Mouse (Mus musculus): Measurements from ENCODE around the gene Trp53rkb. TPM values are rescaled to one million over a fixed set of nuclear protein-coding genes. Genes with fewer than 3 reads are reported as not detected.
A peak's percentile ranks its signal among the peaks of the same experiment; 100 is the strongest.

Gene Trp53rkb
- total RNA-seq, 2 experiments from 2014 or later: 2.5 TPM; not detected in 1

DNA sequence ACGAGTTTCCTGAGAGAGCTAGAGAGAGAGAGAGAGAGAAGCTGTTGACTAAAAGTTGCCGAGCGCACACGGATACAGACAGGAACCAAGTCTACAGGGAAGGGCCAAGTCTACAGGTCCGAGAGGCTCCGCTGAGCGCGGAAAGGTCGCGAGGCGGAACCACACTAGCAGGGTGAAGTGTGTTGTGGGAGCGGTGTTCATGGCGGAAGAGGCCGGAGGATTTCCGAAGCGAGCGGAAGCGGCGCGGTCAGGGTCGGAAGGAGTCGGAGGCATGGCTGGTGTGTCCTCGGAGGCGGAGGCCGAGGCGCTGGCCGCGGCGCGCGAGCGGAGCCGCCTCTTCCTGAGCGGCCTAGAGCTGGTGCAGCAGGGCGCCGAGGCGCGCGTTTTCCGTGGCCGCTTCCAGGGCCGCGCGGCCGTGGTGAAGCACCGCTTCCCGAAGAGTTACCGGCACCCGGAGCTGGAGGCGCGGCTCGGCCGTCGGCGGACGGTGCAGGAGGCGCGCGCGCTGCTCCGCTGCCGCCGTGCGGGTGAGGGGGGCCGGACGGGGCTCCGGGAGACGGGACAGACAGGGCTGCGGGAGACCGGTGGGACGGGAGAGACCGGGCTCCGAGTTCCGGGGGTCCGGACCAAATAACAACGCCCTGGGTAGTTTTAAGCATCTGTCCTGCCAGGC is 1.3 kb downstream of the Trp53rkb start:
- ATAC-seq (replicated peaks; ENCODE audit: low FRiP score, poor library complexity, severe bottlenecking): peak; percentile 96

DNA sequence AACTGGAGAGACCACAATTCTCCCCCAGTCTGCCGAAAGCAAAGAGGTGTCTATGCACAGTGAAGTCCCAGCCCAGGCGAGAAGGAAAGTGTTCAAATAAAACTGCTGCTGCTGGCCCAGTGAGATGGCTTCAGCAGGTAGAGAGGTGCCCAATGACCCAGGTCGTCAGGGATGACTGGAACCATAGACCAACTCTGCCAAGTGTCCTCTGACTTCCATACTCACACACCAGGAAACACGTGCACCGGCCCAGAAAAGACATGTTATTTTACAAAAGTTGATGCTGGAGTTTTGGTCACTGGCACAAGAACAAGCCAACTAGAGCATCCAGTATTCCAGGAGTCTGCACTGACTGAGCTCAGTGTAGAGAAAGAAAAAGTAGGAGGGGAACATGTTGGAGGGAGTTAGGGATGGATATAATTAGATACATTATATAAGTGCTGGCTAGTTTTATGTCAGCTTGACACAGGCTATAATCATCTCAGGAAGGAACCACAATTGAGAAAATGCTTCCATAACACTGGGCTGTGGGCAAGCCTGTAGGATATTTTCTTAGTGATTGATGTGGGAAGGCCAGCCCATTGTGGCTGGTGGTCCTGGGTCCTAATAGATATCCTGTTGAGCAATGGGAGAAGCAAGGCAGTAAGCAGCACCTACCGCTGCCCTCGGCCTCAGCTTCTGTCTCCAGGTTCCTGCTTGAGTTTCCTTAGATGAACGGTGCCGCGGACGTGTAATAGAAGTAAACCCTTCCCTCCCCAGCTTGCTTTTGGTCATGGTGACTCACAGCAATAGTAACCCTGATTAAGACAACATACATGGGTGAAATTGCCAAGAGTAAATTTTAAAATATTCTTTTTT is 7.5 kb downstream of the Trp53rkb start:
- ATAC-seq (replicated peaks; ENCODE audit: low FRiP score, poor library complexity, severe bottlenecking): no peak

DNA sequence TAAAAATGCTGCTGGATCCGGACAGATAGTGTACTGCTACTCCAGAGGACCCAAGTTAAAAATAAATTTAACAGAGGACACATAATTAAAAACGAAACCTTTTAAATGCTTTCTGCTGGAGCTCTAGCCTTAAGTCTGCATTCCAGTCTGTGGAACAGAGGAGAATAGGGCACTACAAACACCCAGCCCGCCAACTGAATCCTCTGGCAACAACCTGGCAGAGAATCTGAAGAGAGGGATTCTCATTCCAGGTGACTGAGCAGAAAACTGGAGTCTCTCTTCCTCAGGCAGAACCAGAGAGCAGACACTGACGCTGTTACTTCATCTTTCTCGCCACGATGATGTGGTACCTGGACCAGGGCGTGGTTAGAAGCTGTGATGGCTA is 8.1 kb downstream of the Trp53rkb start:
- ATAC-seq (replicated peaks; ENCODE audit: low FRiP score, poor library complexity, severe bottlenecking): no peak

DNA sequence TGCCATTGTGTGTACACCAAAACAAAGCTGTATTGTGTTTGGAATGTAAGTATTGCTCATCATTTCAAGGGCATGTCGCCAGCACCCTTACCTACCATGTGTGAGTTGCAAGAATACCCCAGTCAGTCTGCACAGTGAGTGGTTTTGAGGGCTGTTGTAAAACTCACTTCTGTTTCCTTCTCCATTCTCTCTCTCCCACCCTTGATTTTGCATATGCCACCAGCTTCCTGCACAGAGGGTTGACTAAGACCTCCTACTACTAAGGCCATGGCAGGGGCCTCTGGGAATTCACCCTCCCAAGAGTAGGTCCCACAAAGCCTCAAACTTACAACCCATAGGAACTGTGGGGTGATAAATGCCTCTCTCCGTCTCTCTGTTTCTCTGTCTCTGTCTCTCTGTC is 9.1 kb downstream of the Trp53rkb start:
- no peak for ATAC-seq (replicated peaks; ENCODE audit: low FRiP score, poor library complexity, severe bottlenecking)

DNA sequence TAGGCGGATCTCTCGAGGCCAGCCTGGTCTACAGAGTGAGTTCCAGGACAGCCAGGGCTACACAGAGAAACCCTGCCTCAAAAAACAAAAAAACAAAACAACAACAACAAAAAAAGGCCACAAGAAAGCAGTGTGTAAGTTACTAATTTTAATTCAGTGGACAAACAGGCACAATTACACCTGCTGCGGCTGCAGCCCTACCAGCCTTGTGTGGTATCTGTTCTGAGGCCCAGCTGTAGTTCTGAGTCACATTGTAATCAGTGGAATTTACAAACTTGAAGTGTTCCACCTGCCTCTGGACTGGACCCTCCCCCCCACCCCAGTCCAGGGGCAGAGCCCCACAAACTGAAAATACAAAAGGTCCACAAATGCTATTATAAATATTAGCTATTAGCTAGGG is 11.0 kb downstream of the Trp53rkb start:
- ATAC-seq (replicated peaks; ENCODE audit: low FRiP score, poor library complexity, severe bottlenecking): no peak

DNA sequence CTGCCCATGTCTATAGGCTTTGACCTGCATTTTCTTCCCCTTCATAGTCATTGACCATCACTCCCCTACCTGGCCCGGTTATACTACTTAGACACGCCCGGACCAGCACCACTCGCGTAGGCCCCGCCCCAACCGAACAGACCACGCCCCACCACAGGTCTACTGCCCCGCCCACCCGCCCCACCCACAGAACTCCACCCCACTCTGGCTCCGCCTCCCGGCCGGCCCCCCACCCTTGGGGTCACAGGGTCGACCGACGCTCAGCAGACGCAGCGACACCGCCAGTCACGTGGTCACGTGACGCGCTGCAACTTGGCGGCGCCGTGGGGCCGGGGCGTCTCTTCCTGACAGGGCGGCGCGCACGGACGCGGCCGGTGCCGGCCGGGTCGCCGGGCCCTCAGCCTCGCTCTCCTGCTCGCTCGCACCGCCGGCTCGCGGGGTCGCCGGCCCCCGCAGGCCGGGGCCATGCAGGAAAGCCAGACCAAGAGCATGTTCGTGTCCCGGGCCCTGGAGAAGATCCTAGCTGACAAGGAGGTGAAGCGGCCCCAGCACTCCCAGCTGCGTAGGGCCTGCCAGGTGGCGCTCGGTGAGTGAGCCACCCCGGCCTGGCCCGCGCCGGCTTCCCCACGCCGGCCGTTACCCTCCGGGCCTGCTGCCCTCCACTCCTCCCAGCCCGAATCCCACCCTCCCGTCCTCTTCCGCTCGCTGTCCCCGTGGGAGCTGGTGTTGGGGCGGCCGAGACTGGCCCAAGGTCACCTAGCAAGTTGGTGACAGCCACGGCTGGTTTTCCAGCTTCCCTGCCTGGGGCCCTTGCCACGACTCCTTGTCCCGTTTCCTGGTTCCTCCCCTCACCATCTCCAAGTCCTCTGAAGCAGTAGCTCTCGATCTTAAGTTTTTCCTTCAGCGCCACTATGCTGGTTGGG is 13.2 kb downstream of the Trp53rkb start, which contains the start of gene Arfgef2:
Gene Arfgef2 (plus strand): TSS at position 339 of the 923 bp plus-strand sequence.
- ATAC-seq (replicated peaks; ENCODE audit: low FRiP score, poor library complexity, severe bottlenecking): peak; percentile 92

DNA sequence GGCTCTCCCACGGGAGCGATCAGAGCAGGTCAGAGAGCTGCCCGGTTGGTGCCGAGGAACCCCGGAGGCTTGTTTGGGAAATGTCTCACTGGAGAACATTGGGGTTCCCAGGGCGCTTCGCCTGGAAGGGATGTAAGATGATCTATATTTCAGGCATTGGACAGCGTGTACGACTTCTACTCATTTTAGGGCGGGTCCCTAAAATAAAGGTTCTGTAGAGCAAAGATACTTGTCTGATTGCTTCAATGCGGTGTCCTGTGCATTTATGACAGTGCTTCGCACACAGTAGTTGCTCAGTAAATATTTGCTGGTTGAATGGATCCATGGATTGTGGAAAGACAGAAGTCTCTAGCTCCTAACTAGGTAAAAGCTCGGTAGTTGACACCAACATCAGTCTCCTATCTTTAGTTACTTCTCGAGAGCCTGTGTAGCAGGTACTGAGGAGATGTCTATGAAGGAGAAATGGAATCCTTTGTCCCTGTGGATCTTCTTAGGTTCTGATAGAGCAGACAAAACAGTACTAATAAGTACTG is 13.9 kb downstream of the Trp53rkb start:
- peak; percentile 69 for ATAC-seq (replicated peaks; ENCODE audit: low FRiP score, poor library complexity, severe bottlenecking)

DNA sequence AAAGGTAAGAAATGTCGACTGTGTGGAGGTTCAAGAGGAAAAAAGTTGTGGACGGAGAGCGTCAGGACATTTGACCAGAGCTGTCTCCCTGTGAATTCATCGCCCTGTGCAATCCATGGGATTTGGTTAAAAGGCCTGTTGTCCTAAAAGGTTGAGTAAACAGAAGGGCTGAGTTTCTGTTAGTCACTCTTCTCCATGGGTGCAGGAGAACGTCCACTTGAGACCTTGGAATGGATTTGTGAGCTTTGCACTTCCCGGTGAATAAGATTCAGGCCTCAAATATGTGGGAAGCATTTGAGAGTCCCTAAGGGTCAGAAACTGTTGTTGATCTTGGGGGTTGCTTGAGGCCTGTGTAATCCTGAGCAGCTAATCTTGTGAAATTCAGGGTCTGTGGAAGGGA is 14.5 kb downstream of the Trp53rkb start:
- ATAC-seq (replicated peaks; ENCODE audit: low FRiP score, poor library complexity, severe bottlenecking): no peak

DNA sequence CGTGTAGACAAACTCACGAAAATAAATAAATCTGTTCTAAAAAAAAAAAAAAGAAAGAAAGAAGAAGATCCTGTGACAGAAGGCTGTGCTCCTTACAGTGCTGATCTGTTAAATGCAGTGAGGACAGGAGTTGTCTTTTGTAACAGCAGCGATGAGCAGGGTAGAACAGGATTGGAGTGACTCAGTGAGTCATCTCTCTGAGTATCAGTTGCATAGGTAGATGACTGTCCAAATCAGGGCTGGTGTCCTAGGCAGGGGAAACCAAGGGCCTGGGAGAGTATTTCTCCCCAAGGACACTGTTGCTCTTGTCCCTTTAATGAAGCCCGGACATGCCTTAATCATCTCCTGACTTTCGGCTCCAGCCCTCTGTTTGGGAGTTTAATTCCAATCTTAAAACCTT is 17.2 kb downstream of the Trp53rkb start:
- no peak for ATAC-seq (replicated peaks; ENCODE audit: low FRiP score, poor library complexity, severe bottlenecking)

DNA sequence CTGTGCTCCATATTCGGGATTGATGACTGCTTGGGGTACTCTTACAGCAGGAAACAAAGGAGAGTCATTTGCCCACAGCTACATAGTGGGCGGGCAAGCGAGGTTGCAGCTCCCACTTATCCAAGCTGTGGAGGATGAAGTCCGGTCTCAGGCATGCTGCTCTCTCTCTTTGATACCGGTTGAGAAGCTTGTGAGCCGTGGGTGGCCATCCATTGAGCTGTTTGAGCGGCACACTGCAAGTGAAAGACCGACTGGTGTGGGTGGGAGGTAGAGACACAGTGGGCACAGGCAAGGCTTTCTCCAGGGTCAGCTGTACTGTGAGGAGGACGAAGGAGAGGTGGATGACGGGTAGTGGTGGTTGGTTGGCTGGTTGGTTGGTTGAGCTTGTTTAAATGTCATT is 18.5 kb downstream of the Trp53rkb start:
- no peak for ATAC-seq (replicated peaks; ENCODE audit: low FRiP score, poor library complexity, severe bottlenecking)

DNA sequence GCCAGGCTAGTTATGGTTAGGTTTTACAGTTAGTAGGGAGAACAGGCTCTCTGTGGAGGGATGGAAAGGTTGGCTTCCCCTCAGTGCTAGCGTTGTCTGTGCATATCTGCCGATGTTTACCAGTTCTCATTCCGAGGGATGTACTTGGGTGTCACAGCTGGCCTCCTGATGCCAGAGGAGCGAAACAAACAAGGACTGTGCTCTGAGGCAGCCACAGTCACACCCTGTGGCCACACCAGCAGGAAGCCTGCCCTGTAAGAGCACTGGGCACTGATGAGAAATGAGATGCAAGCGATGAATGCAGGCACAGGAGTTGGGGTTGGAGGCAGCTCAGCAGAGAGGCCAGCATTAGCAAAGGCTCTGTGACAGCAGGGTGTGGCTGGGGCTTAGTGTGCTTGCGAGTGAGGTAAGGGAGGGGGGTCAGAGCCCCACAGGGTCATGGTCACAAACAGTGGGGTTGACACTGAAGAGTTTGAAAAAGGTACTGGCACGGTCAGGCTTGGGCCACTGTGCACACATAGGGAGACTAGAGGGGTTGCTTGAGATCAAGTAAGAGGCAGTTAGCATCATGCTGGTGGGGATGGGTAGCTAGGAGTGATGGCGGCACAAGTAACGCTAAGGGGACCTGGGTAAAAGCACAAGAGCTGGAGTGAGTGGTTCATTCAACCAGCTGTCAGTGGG is 26.3 kb downstream of the Trp53rkb start:
- ATAC-seq (replicated peaks; ENCODE audit: low FRiP score, poor library complexity, severe bottlenecking): no peak; the same call in 1 of the 2 replicates

DNA sequence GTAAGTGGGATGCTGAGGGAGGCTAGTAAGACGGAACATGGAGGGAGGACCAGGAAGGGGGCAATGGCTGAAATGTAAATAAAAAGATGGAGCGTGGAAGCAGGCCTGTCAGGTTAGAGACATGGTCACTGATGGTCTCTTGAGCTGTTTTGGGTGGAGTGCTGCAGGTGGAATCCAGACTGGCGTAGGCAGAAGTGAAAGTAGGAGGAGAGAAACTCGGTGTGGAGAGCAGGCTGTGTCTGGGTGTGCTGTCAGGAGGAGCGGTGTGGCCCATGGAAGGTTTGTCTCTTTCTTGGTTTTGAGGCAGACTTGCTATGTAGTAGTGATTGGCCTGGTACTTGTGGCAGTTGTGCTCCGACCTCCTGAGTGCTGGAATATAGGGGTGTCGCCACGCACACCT is 27.5 kb downstream of the Trp53rkb start:
- no peak for ATAC-seq (replicated peaks; ENCODE audit: low FRiP score, poor library complexity, severe bottlenecking)

DNA sequence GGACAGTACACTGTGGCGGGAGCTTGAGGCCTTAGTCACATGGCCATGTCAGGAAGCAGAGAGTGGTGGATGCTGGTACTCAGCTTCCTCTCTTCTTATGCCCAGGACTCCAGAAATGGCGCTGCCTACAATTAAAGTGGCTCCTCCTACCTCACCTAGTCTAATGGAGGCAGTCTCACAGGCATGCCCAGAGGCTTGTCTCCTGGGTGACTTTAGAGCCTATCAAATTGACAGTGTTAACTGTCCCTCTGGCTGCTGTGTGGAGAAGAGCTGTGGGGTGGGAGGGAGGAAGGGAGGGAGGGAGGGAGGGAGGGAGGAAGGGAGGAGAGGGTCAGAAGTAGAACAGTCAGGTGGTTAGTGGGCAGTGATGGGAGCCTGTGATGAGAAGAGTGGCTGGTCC is 28.5 kb downstream of the Trp53rkb start:
- ATAC-seq (replicated peaks; ENCODE audit: low FRiP score, poor library complexity, severe bottlenecking): no peak

DNA sequence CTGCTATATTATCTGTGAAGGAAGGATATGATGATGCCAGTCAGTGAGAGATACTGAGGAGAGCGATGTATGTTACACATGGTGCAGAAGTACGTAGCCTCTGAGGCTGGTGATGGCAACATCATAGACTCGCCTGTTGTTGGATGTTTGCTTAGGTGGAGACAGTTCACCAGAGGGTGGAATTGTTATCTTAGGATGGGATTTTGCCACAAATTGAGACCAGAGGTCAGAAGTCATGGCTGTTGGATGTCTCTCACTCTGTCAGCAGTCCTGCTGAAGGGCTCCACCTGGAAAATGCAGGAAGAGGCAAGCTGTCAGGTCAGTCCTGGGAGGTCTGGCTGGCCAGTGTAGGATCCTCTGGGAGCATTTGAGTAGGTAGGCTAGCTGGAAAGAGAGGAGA is 29.1 kb downstream of the Trp53rkb start:
- ATAC-seq (replicated peaks; ENCODE audit: low FRiP score, poor library complexity, severe bottlenecking): no peak

DNA sequence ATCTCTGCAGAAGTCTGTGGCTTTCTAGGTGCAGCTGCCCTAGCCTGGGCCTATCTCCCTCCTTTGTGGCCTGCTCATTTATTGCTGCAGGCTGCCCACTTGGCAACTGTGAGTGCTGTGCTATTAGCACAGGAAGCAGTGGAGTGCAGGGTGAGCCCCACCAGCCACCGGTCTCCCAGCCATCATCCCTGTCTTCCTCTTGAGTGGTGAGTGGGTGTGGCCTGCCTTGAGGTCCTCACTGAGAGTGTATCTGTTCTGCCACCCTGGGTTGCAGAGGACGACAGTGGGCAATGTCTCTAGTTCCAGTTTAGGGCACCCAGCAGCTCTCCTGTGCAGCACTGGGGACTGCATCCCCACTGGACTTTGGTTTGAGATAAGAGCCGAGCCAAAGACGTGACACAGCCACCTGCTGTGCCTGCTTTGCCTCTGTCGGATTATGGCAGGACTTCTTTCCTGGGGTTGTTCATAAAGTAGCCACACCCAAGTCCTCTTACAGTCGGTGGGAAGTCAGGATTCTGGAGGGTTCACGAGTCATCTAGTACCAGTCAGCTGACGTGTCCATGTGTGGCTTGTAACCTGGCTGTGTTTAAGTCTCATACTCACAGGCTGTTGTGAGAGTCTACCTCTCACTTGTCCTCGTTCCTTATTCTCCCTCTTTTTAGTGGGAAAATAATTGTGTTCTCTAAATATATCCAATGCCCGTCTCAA is 29.9 kb downstream of the Trp53rkb start:
- no peak for ATAC-seq (replicated peaks; ENCODE audit: low FRiP score, poor library complexity, severe bottlenecking)

DNA sequence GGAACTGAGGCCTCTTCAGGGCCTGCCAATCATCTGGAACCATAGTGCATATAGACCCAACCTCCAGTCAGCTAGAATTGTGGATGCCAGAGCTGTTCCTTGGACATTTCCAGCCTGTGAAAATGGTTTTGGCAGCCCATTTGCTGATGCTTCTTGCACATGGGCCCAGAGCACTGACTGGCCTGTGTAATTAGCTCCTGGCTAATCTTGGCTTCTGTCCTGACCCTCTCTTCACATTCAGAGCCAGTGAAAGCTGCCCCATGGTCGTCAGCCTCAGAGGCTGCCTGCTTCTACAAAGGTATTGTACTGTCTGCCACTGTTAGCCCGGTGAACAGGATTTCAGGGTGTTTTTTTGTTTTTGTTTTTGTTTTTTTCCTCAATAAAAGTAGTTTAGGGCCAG is 30.6 kb downstream of the Trp53rkb start:
- ATAC-seq (replicated peaks; ENCODE audit: low FRiP score, poor library complexity, severe bottlenecking): no peak

DNA sequence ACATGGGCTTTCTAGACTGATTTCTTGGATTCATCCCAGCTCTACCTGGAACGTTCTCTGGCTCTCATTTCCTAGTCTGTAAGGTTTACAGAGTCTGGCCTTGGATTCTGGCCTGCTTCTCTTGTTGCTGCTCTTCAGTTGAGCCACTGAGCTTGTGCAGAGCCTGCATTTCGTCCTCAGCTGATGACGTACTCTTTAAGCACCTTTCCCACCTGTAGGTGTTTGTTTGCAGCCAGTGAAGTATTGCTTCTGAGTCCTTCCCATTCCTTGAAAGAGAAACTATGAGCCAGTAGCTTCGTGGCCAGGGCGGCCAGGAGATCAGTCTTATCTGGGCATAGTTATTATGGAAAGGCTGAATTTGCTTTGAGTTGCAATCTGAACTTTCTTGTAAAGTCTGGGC is 32.1 kb downstream of the Trp53rkb start:
- ATAC-seq (replicated peaks; ENCODE audit: low FRiP score, poor library complexity, severe bottlenecking): no peak

DNA sequence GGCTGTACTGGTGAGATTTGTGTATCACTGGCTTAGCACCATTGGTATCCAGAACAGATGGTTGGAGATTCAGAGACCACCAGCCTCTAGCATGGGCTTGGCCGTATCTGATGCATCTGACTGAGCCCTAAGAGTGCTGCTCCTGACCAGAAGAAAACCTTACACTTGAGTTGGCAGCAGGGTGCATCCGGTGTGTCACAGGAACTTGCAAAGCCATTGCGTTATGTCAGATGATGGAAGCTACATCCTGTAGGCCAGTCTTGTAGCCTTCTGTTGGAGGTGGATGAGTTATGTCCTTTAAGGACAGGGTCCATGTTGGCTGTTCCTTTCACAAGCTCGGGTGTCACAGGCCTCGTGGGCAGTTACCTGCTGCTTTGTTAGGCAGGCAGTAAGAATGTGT is 32.7 kb downstream of the Trp53rkb start:
- ATAC-seq (replicated peaks; ENCODE audit: low FRiP score, poor library complexity, severe bottlenecking): no peak
